Mouse (Mus musculus) kidney, embryonic 14.5 days (tissue): ENCODE measurements around the gene Ptprm. TPM values are rescaled to one million over a fixed set of nuclear protein-coding genes. Genes with fewer than 3 reads are reported as not detected.

Source experiments
- ATAC-seq: fragments of 200-750 bp; cut with Nextera tagmentation; 2 replicates; pipeline ENCODE4 v1.8.0; 2017; ENCODE audit warnings: moderate number of reproducible peaks, mild to moderate bottlenecking, moderate TSS enrichment, moderate library complexity; ENCODE audit not compliant: low FRiP score, low TSS enrichment
- H3K27ac ChIP-seq: fragments of 300-500 bp; sonication (generic); 2 replicates; pipeline ENCODE4 v1.5.1; 2014; ENCODE audit warnings: low read depth, mild to moderate bottlenecking, low read length, moderate library complexity, mixed read lengths
- H3K27me3 ChIP-seq: fragments of 300-500 bp; sonication (generic); 2 replicates; pipeline ENCODE4 v1.6.1; 2014; ENCODE audit warnings: mild to moderate bottlenecking, low read length; ENCODE audit not compliant: control insufficient read depth, insufficient read depth
- H3K36me3 ChIP-seq: fragments of 300-500 bp; sonication (generic); 2 replicates; pipeline ENCODE4 v1.6.1; 2014; ENCODE audit warnings: low read length, mixed read lengths; ENCODE audit not compliant: control insufficient read depth, insufficient read depth
- H3K4me1 ChIP-seq: fragments of 300-500 bp; sonication (generic); 2 replicates; pipeline ENCODE4 v1.6.1; 2014; ENCODE audit warnings: low read length, mixed read lengths; ENCODE audit not compliant: control insufficient read depth, insufficient read depth
- H3K4me2 ChIP-seq: fragments of 300-500 bp; sonication (generic); replicated peaks from 2 replicates; pipeline ENCODE4 v1.6.1; 2014; ENCODE audit warnings: low read depth, mild to moderate bottlenecking, low read length
- H3K4me3 ChIP-seq: fragments of 300-500 bp; sonication (generic); 2 replicates; pipeline ENCODE4 v1.5.1; 2014; ENCODE audit warnings: mild to moderate bottlenecking, low read length
- H3K9ac ChIP-seq: fragments of 300-500 bp; sonication (generic); 2 replicates; pipeline ENCODE4 v1.6.1; 2014; ENCODE audit warnings: low read depth, mild to moderate bottlenecking, low read length, moderate library complexity
- H3K9me3 ChIP-seq: fragments of 300-500 bp; sonication (generic); 2 replicates; pipeline ENCODE4 v1.6.1; 2016; ENCODE audit warnings: low read length; ENCODE audit not compliant: control insufficient read depth
- WGBS: fragments of 180-500 bp; shearing (Covaris S2); extraction: QIAGEN DNeasy Blood & Tissue Kit; methylation state at CpG from one replicate; pipeline ENCODE4 v1.1.7; 2014; 5-methylcytosine and 5-hydroxymethylcytosine counted together
- polyA plus RNA-seq: library from polyadenylated mRNA; unstranded; fragments of >200 nt; fragmentation: Nextera tagmentation; extraction: Ambion mirVana; gene quantifications from 2 replicates; pipeline ENCODE4 v1.2.1, GENCODE M21; 2014

The Ptprm gene
- polyA plus RNA-seq, 1 experiment from 2014 or later: 22.6 TPM

DNA sequence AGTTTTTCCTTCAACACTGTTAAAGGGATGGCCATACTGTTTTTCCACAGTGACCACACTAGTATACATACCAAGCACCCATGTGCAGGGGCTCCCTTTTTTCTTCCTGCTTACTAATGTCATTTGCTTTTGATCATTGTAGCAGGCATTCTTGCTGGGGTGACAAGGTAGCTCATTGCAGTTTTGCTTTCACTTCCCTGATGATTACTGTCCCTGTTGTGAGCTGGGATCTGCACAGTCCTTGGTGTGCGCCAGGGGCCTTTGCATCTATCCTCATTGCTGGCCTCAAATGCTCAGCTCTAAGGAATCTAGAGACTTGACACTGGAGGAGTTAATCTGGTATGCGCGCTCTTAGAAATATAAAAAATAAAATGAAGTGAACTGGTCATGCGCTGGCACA is 147.3 kb downstream of the Ptprm start:
- H3K36me3 ChIP-seq: no peaks in the 10 kb centered on the region
- 91% methylated on average over 4 of the region's 4 CpGs for WGBS
- no peak overlapping the region for H3K4me2 ChIP-seq
- no peak overlapping the region for H3K9ac ChIP-seq
- no peaks in the 10 kb centered on the region for H3K9me3 ChIP-seq
- H3K4me1 ChIP-seq: no peaks in the 10 kb centered on the region
- no peak for ATAC-seq
- H3K27me3 ChIP-seq: no peaks in the 10 kb centered on the region
- no peak overlapping the region for H3K27ac ChIP-seq
- H3K4me3 ChIP-seq: no peak overlapping the region

DNA sequence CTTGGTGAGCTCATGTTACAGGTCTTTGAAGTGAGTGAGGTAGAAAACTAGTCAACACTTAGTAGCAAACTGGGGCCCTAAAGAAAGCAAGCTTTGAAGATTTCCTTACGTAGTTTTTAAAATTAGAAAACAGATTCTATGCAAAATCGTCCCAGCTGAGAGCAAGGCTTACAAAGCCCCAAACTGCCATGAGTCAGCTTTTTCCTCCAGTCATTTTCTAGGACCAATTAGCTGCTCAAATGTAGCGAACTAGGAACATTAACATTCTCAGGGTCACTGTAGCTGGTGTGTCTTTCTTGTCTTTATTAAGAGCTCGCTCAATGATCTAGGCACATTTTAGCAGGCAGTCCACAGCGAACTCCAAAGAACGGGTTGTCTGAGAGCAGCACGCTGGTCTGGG is 153.1 kb downstream of the Ptprm start:
- Histone ChIP-seq H3K27ac (no peak overlapping the region), H3K4me1 (peaks cover 5% of the 10 kb centered on the region; the same call in 1 of the 2 replicates), H3K4me2 (no peak overlapping the region), H3K4me3 (no peak overlapping the region), H3K27me3 (no peaks in the 10 kb centered on the region), H3K36me3 (no peaks in the 10 kb centered on the region), H3K9me3 (no peaks in the 10 kb centered on the region), H3K9ac (no peak overlapping the region)
- ATAC-seq: no peak
- WGBS: 47% methylated on average over 7 of the region's 7 CpGs

- H3K4me2 ChIP-seq: no peak overlapping the region
- no peak for ATAC-seq
- no peaks in the 10 kb centered on the region for H3K36me3 ChIP-seq
- H3K9me3 ChIP-seq: no peaks in the 10 kb centered on the region
- H3K27me3 ChIP-seq: no peaks in the 10 kb centered on the region
- H3K4me1 ChIP-seq: no peaks in the 10 kb centered on the region
- no peak overlapping the region for H3K4me3 ChIP-seq
- 74% methylated on average over 5 of the region's 5 CpGs for WGBS
- H3K9ac ChIP-seq: no peak overlapping the region
- no peak overlapping the region for H3K27ac ChIP-seq
Measured at GRCm38 (mm10) chr17:67193728-67194127, 160.5 kb downstream of the Ptprm start.

- Histone ChIP-seq H3K9ac (no peak overlapping the region), H3K27ac (no peak overlapping the region), H3K27me3 (no peaks in the 10 kb centered on the region), H3K9me3 (no peaks in the 10 kb centered on the region), H3K36me3 (no peaks in the 10 kb centered on the region), H3K4me2 (no peak overlapping the region), H3K4me3 (no peak overlapping the region), H3K4me1 (no peaks in the 10 kb centered on the region)
- no peak for ATAC-seq
- 82% methylated on average over 2 of the region's 2 CpGs for WGBS
Measured at GRCm38 (mm10) chr17:67188514-67188913, 165.7 kb downstream of the Ptprm start.

GRCm38 (mm10) chr17:67186879-67187278 is 167.4 kb downstream of the Ptprm start:
- 62% methylated on average over 6 of the region's 6 CpGs for WGBS
- H3K36me3 ChIP-seq: no peaks in the 10 kb centered on the region
- no peak for ATAC-seq
- H3K27ac ChIP-seq: no peak overlapping the region
- no peak overlapping the region for H3K4me3 ChIP-seq
- H3K27me3 ChIP-seq: no peaks in the 10 kb centered on the region
- H3K4me2 ChIP-seq: no peak overlapping the region
- no peaks in the 10 kb centered on the region for H3K4me1 ChIP-seq
- no peaks in the 10 kb centered on the region for H3K9me3 ChIP-seq
- H3K9ac ChIP-seq: no peak overlapping the region

GRCm38 (mm10) chr17:67185942-67186341 is 168.3 kb downstream of the Ptprm start:
- H3K9me3 ChIP-seq: no peaks in the 10 kb centered on the region
- no peak overlapping the region for H3K4me3 ChIP-seq
- H3K4me2 ChIP-seq: no peak overlapping the region
- no peak overlapping the region for H3K27ac ChIP-seq
- no peaks in the 10 kb centered on the region for H3K27me3 ChIP-seq
- H3K9ac ChIP-seq: no peak overlapping the region
- ATAC-seq: no peak
- no peaks in the 10 kb centered on the region for H3K4me1 ChIP-seq
- 93% methylated on average over 6 of the region's 6 CpGs for WGBS
- no peaks in the 10 kb centered on the region for H3K36me3 ChIP-seq

DNA sequence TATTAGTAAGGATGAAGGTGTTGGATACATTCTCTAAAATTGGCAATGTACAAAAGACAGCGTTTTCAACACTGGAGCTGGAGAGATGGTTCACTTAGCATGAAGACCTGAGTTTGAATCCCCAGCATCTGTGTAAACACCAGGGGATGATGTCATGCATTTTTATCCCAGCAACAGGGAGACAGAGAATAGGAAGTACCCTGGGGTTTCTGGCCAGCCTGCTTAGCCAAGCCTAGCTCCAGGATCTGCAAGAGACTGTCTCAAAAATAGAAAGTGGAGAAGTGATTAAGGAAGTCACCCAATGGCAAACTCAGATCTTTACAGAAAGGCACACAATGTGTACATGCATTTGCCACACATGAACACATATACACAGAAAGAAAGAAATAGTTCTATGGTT is 174.8 kb downstream of the Ptprm start:
- ATAC-seq: no peak
- no peaks in the 10 kb centered on the region for H3K4me1 ChIP-seq
- H3K4me2 ChIP-seq: no peak overlapping the region
- H3K27me3 ChIP-seq: no peaks in the 10 kb centered on the region
- no peak overlapping the region for H3K9ac ChIP-seq
- no peak overlapping the region for H3K27ac ChIP-seq
- no peak overlapping the region for H3K4me3 ChIP-seq
- WGBS: 84% methylated on average over 1 of the region's 1 CpGs
- no peaks in the 10 kb centered on the region for H3K9me3 ChIP-seq
- H3K36me3 ChIP-seq: no peaks in the 10 kb centered on the region

- H3K9me3 ChIP-seq: no peaks in the 10 kb centered on the region
- 76% methylated on average over 5 of the region's 5 CpGs for WGBS
- no peak overlapping the region for H3K9ac ChIP-seq
- no peaks in the 10 kb centered on the region for H3K36me3 ChIP-seq
- no peak for ATAC-seq
- H3K27me3 ChIP-seq: no peaks in the 10 kb centered on the region
- no peaks in the 10 kb centered on the region for H3K4me1 ChIP-seq
- no peak overlapping the region for H3K27ac ChIP-seq
- H3K4me2 ChIP-seq: no peak overlapping the region
- H3K4me3 ChIP-seq: no peak overlapping the region
Measured at GRCm38 (mm10) chr17:67178686-67179265, 175.5 kb downstream of the Ptprm start.

GRCm38 (mm10) chr17:67175836-67176235 is 178.4 kb downstream of the Ptprm start:
- WGBS: 23% methylated on average over 2 of the region's 2 CpGs
- H3K36me3 ChIP-seq: no peaks in the 10 kb centered on the region

More at GRCm38 (mm10) chr17:67175836-67176235, 178.4 kb downstream of the Ptprm start:
- ATAC-seq: peak; percentile 55; the same call in 1 of the 2 replicates
- H3K27me3 ChIP-seq: no peaks in the 10 kb centered on the region
- H3K9me3 ChIP-seq: no peaks in the 10 kb centered on the region
- no peak overlapping the region for H3K4me2 ChIP-seq
- no peak overlapping the region for H3K27ac ChIP-seq
- no peak overlapping the region for H3K9ac ChIP-seq
- H3K4me1 ChIP-seq: no peaks in the 10 kb centered on the region
- H3K4me3 ChIP-seq: no peak overlapping the region
